Mouse (Mus musculus) cerebellum, adult 2 months (tissue): ENCODE measurements around the gene Bmp3. TPM values are rescaled to one million over a fixed set of nuclear protein-coding genes. Genes with fewer than 3 reads are reported as not detected.
A peak's percentile ranks its signal among the peaks of the same experiment; 100 is the strongest.

Source experiments
- DNase-seq, 2 experiments: peaks; one replicate each; pipeline ENCODE4 v3.0.0; 2021
- H3K27ac ChIP-seq: fragments of 200-500 bp; 2 replicates; pipeline ENCODE4 v1.5.1; 2012; ENCODE audit warnings: low read length, control low read depth, inconsistent platforms; ENCODE audit not compliant: insufficient read depth
- H3K27me3 ChIP-seq: fragments of 200-500 bp; 2 replicates; pipeline ENCODE4 v1.6.1; 2012; ENCODE audit warnings: inconsistent platforms, mild to moderate bottlenecking, low read length, moderate library complexity; ENCODE audit not compliant: control insufficient read depth, insufficient read depth
- H3K4me1 ChIP-seq: fragments of 200-500 bp; 2 replicates; pipeline ENCODE4 v1.6.1; 2011; ENCODE audit warnings: low read length; ENCODE audit not compliant: control insufficient read depth, insufficient read depth
- H3K4me3 ChIP-seq: fragments of 200-500 bp; replicated peaks from 2 replicates; pipeline ENCODE3; 2011; ENCODE audit warnings: mild to moderate bottlenecking, low read depth, low read length, control low read depth; ENCODE audit not compliant: insufficient read depth
- CTCF ChIP-seq: fragments of 200-500 bp; IDR thresholded peaks from 2 replicates; pipeline ENCODE4 v1.5.1; 2011; ENCODE audit warnings: low read depth, mild to moderate bottlenecking, control low read depth, low read length, moderate library complexity, borderline replicate concordance; ENCODE audit not compliant: insufficient read depth
- POLR2A ChIP-seq: fragments of 200-500 bp; IDR thresholded peaks from 2 replicates; pipeline ENCODE4 v1.6.1; 2011; ENCODE audit warnings: low read length, control low read depth, borderline replicate concordance; ENCODE audit not compliant: insufficient read depth
- WGBS: fragments of 180-500 bp; shearing (Covaris S2); methylation state at CpG from one replicate; pipeline ENCODE4 v1.1.7; 2018; 5-methylcytosine and 5-hydroxymethylcytosine counted together
- polyA plus RNA-seq: library from polyadenylated mRNA; depleted of rRNA; stranded (reverse); fragments of >200 nt; gene quantifications from 2 replicates; pipeline ENCODE4 v1.2.3, GENCODE M21; 2012

Gene Bmp3
- polyA plus RNA-seq, 1 experiment, result 0.23 TPM

- peak; percentile 40; the same call in 1 of the 2 replicates for TF ChIP-seq CTCF
- TF ChIP-seq POLR2A, result no peak
- peak; percentile 6 to 9 for DNase-seq
- no peaks in the 10 kb centered on the region for H3K27me3 ChIP-seq
- no peak overlapping the region for H3K4me3 ChIP-seq
- H3K4me1 ChIP-seq, result no peaks in the 10 kb centered on the region
- H3K27ac ChIP-seq, result no peak overlapping the region
Measured at GRCm38 (mm10) chr5:98878891-98879290, 24.7 kb downstream of the Bmp3 start.

- no peak for DNase-seq
- no peak overlapping the region for H3K27ac ChIP-seq
- TF ChIP-seq POLR2A, result no peak
- no peak for TF ChIP-seq CTCF
- H3K4me3 ChIP-seq, result no peak overlapping the region
- WGBS, result 72% methylated on average over 3 of the region's 3 CpGs
- H3K4me1 ChIP-seq, result no peaks in the 10 kb centered on the region
- no peaks in the 10 kb centered on the region for H3K27me3 ChIP-seq
Measured at GRCm38 (mm10) chr5:98882096-98882495, 27.9 kb downstream of the Bmp3 start.

GRCm38 (mm10) chr5:98890544-98891050, 36.4 kb downstream of the Bmp3 start:
- TF ChIP-seq CTCF (no peak), POLR2A (no peak)
- Histone ChIP-seq H3K27me3 (no peaks in the 10 kb centered on the region), H3K4me3 (no peak overlapping the region), H3K27ac (no peak overlapping the region), H3K4me1 (no peaks in the 10 kb centered on the region)
- WGBS, result 93% methylated on average over 2 of the region's 2 CpGs
- DNase-seq, result no peak

GRCm38 (mm10) chr5:98894281-98894680, 40.1 kb downstream of the Bmp3 start:
- TF ChIP-seq POLR2A (no peak), CTCF (no peak)
- DNase-seq, result no peak
- WGBS, result 53% methylated on average over 3 of the region's 3 CpGs
- Histone ChIP-seq H3K4me3 (no peak overlapping the region), H3K4me1 (no peaks in the 10 kb centered on the region), H3K27me3 (no peaks in the 10 kb centered on the region), H3K27ac (no peak overlapping the region)

GRCm38 (mm10) chr5:98897946-98898345, 43.7 kb downstream of the Bmp3 start:
- TF ChIP-seq CTCF (no peak), POLR2A (no peak)
- no peaks in the 10 kb centered on the region for H3K27me3 ChIP-seq
- DNase-seq, result no peak

GRCm38 (mm10) chr5:98900926-98901325, 46.7 kb downstream of the Bmp3 start:
- peak; percentile 53 to 67 for DNase-seq
- WGBS, result 21% methylated on average over 5 of the region's 5 CpGs
- Histone ChIP-seq H3K27me3 (no peaks in the 10 kb centered on the region), H3K4me3 (no peak overlapping the region), H3K27ac (no peak overlapping the region), H3K4me1 (no peaks in the 10 kb centered on the region)
- TF ChIP-seq POLR2A, result no peak
- TF ChIP-seq CTCF, result no peak

More at GRCm38 (mm10) chr5:98897946-98898345, 43.7 kb downstream of the Bmp3 start:
- Histone ChIP-seq H3K27ac (no peak overlapping the region), H3K4me3 (no peak overlapping the region), H3K4me1 (no peaks in the 10 kb centered on the region)

GRCm38 (mm10) chr5:98902339-98902738, 48.1 kb downstream of the Bmp3 start:
- H3K4me1 ChIP-seq, result no peaks in the 10 kb centered on the region
- 69% methylated on average over 4 of the region's 4 CpGs for WGBS
- no peaks in the 10 kb centered on the region for H3K27me3 ChIP-seq
- peak in 1 of 2 experiments; percentile 7 for DNase-seq
- TF ChIP-seq CTCF, result no peak
- no peak for TF ChIP-seq POLR2A
- H3K27ac ChIP-seq, result no peak overlapping the region
- H3K4me3 ChIP-seq, result no peak overlapping the region

- DNase-seq, result no peak
- H3K4me1 ChIP-seq, result no peaks in the 10 kb centered on the region
- no peak overlapping the region for H3K27ac ChIP-seq
- no peaks in the 10 kb centered on the region for H3K27me3 ChIP-seq
- TF ChIP-seq CTCF (no peak), POLR2A (no peak)
- 89% methylated on average over 5 of the region's 5 CpGs for WGBS
- no peak overlapping the region for H3K4me3 ChIP-seq
Measured at GRCm38 (mm10) chr5:98918716-98919115, 64.5 kb downstream of the Bmp3 start.
